Mouse (Mus musculus) adrenal gland, postnatal 10 days (tissue): ENCODE results near the gene Spock2. TPM values are rescaled to one million over a fixed set of nuclear protein-coding genes. Genes with fewer than 3 reads are reported as not detected.
"Not testable (repeated sequence)": the region's sequence is repeated elsewhere in the genome, so short reads cannot be mapped to it uniquely, and the experiment has no call there.

Experiments used
- DNase-seq: peaks from one replicate; pipeline ENCODE4 v3.0.0; 2021; ENCODE audit warnings: mixed read lengths
- total RNA-seq, 2 experiments: library from RNA; stranded (reverse); gene quantifications; 2 replicates each; pipeline ENCODE4 v1.2.3; 2021

Spock2 gene
- total RNA-seq, 2 experiments from 2014 or later: 32.9 to 37.8 TPM

DNA sequence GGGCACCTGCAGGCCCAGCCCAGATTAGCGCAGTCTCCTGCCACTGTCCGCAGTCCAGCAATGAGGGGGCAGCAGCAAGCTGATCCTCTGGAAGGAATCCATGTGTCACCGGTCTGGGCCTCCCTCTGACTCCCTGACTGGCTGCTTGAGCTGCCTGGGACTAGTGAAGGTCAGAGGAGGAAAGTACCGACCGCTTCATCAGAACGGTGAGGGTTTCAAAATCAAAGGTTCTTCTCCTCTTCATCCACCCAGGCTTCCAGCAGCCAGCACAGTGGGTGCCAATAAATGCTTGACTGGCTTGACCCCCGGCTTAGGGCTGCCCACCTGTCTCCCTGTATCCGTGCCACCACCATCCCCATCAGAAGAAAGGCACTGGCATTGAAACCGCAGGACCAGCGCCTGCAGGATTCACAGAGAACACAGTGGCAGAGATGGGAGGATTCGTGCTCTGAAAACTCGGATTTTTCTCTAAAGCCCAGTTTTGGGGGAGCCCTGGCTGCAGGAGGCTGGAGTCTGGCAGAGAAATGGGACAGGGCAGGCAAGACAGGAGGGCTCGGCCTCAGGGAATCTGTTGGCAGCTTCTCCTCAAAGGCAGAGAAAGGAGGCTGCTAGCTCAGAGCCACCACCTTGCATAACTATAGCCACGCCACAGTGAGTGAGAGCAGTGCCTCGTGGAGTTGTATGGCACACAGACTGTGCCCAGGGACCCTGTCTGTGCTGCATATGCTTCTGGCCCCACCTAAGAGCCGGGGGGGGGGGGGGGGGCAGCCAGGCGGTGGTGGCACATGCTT lies 2.5 kb downstream of the Spock2 start:
- DNase-seq: no peak

DNA sequence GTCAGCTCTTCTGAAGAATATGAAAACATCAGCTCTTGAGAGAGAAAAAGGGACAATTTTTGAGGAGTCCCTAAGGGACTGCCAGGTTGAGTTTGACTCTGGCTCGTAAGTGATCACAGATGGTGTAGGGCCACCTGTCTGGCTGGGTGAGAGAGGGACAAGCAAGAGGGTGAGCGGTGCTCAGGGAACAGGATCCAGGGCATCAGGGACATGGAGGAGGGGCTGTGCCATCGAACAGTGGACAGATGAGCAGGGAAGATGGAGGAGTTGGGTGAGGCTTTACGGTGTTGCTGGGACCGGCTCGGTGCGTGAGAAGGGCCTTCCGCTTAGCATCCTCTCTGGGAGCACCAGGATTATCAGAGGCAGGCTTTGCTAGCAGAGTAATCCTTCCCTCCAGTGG lies 3.3 kb downstream of the Spock2 start:
- DNase-seq: no peak

- no peak for DNase-seq
Measured at GRCm38 (mm10) chr10:60109989-60110388, 4.0 kb downstream of the Spock2 start.

GRCm38 (mm10) chr10:60110908-60111475 lies 5.0 kb downstream of the Spock2 start:
- DNase-seq: no peak

- DNase-seq: no peak
Measured at GRCm38 (mm10) chr10:60113965-60114690, 8.1 kb downstream of the Spock2 start.

GRCm38 (mm10) chr10:60115345-60116185 lies 9.5 kb downstream of the Spock2 start:
- peak; percentile 43 for DNase-seq

GRCm38 (mm10) chr10:60116997-60117396 lies 11.0 kb downstream of the Spock2 start:
- peak; percentile 32 for DNase-seq

GRCm38 (mm10) chr10:60118464-60118863 lies 12.4 kb downstream of the Spock2 start:
- no peak for DNase-seq

- DNase-seq: no peak
Measured at GRCm38 (mm10) chr10:60120630-60121029, 14.6 kb downstream of the Spock2 start.

DNA sequence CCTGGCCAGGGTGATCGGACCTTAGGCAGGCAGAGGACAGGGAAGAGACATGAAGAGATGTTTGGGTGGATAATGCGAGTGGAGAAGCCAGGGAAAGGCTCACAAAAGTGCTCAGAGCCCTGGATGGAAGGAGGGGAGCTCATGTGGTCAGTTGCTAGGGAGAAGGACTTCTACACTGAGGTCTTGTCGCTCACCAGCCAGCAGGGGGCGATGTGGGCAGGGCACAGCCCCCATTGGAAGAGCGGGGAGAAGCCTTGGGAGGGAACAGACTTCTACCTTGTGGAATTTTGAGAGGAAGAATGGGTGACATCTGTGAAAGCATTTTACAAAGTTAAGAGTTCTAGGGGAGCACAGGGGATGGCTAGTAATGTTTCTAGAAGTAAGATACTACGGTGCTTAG lies 18.1 kb downstream of the Spock2 start:
- peak; percentile 37 for DNase-seq

- DNase-seq: no peak
Measured at GRCm38 (mm10) chr10:60125529-60126327, 19.7 kb downstream of the Spock2 start.

DNA sequence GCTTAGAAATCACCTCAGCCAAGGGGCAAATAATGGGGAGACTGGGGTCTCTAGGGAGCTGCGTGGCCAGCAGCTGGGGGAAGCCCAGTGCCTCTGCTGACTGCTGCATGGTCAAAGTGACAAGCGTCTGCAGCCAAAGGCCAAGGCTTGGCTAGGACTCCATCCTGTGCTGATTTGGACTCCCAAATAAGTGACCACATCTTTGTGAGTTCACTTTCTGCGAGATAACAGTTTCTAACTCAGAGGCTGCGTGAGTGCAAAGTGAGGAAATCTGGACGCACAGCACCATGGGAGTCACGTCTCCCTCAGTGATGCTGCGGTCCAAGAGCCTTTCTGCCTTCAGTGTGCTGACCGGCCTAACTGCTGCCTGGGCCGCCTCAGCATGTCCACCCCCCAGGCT lies 22.3 kb downstream of the Spock2 start:
- DNase-seq: no peak

DNA sequence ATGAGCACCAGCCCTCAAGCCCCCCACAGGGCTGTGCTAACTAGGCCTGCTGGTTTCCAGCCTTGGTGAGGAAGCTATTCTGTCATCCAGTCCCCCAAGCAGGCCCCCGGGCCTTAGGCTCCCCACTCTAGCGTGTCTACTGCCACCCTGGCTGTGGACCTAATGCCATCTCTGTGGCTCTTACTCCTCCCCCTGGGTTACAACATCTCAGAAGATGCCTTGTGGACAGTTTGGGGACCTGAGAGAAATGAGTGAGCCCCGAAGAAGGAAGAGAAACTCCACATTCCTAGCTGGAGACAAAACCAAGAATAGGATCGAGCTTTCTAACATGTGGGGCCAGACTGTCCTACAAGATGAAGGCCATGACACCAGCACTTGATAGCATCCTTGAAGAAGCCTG lies 24.5 kb downstream of the Spock2 start:
- no peak for DNase-seq

DNA sequence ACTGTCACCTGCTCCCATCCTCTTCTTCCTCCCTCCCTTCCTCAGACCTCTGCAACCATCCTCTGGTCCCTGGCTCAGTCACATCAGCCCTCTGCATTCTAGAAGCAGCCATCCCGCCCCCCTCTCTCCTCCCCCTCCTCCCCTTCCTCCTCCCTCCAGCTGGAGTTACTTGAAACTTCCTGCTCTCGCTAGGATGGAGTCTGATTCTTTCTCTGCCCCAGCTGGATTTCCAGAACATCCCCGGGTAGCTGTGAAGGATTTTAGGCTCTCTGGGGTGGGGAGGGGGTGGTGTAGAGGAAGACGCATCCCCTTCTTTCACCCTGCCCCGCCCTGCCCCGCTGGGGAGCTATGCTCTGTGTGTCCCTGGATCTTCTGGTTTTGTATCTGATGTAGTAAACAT lies 27.5 kb downstream of the Spock2 start:
- no peak for DNase-seq

- no peak for DNase-seq
Measured at GRCm38 (mm10) chr10:60134201-60134600, 28.2 kb downstream of the Spock2 start.

- not testable (repeated sequence) for DNase-seq
Measured at GRCm38 (mm10) chr10:60136010-60136409, 30.0 kb downstream of the Spock2 start.

DNA sequence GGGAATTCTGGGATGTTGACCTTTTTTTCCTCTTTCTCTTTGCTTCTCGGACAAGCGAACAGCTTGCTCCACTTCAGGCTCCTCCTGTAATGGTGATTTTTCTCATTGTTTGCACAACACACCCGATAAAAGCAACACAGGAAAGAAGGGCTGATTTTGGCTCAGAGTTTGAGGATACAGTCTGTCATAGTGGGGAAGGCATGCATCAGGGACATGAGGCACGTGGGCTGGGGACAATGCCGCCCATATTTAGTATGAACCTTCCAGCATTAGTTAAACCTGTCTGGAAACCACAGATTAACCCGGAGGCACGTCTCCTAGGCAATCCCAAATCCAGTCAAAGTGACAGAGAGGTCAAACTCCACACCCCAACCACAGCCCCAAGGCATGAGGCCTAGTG lies 30.9 kb downstream of the Spock2 start:
- DNase-seq: no peak

DNA sequence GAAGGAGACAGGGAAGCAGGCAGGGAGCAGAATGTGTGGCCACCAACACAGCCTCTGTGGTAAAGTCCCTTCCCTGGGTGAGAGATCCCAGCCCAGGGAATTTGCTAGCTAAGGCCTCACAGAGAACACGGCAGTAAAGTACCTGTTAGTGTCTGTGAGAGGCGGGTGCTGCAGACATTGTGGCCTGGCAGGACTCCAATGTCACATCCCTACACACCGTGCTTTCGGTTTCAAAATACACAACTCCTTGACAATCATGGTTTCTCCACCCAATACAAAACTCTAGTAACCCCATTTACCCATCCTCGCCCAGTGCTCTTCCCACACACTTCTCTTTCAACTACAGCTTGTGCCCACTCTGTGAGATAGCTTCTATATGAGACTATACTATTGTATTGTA lies 32.7 kb downstream of the Spock2 start:
- DNase-seq: no peak

DNA sequence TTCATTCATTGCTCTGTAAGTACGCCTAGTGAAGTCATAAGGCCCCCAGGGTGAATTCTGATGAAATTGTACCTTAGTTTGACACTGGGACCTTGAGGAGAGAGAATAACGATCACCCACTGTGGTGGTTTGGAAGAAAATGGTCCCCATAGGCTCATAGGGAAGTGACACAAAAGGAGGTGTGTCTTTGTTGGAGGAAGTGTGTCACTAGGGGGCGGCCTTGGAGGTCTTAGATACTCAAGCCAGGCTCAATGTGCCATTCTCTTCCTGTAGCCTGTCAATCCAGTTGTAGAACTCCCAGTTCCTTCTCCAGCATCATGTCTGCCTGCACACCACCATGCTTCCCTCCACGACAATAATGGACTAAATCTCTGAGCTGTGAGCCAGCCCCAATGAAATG lies 34.7 kb downstream of the Spock2 start:
- DNase-seq: no peak

- no peak for DNase-seq
Measured at GRCm38 (mm10) chr10:60141656-60142160, 35.7 kb downstream of the Spock2 start.

- DNase-seq: not testable (repeated sequence)
Measured at GRCm38 (mm10) chr10:60147510-60148047, 41.6 kb downstream of the Spock2 start.
